Mouse (Mus musculus) spleen, adult 2 months (tissue): Measurements from ENCODE around the gene Uba3.

Experiments
- CTCF ChIP-seq: fragments of 200-500 bp; IDR thresholded peaks from 2 replicates; pipeline ENCODE4 v1.5.1; 2011; ENCODE audit warnings: mild to moderate bottlenecking, inconsistent platforms; ENCODE audit not compliant: insufficient read depth, insufficient read length, insufficient replicate concordance; ENCODE audit errors: extremely low read depth
- POLR2A ChIP-seq: fragments of 200-500 bp; IDR thresholded peaks from 2 replicates; pipeline ENCODE4 v1.6.1; 2011; ENCODE audit warnings: low read depth, low read length, inconsistent platforms

- no peak for TF ChIP-seq CTCF
- TF ChIP-seq POLR2A, result no peak
Measured at GRCm38 (mm10) chr6:97222321-97222720, 16.9 kb upstream of the Uba3 start.
